ENCODE assay signal across 8 mouse cellular contexts in genomic region chr4:41741158-41741560, GRCm38 (mm10). TPM values are rescaled to one million over a fixed set of nuclear protein-coding genes. Genes with fewer than 3 reads are reported as not detected.
DNase-seq lines count a peak whose midpoint lies in the region; ATAC-seq and TF ChIP-seq lines count a peak whose summit lies in the region.

No protein-coding gene starts in this region.

- H3K27me3 ChIP-seq in Patski: no peaks in the 10 kb centered on the region
- H3K27me3 ChIP-seq in hindbrain, embryonic 14.5 days (ENCODE audit: control insufficient read depth, insufficient read depth, low read length): no peaks in the 10 kb centered on the region

- peak; percentile 97 for ATAC-seq in Patski
- ATAC-seq in hindbrain, embryonic 14.5 days (ENCODE audit: low FRiP score): peak; percentile 96

- CTCF ChIA-PET in Patski (lab: Charles Lee): interaction anchor here (0.7 to 2.3 kb wide), 4 partner anchors 12 to 292 kb away, joined by 3 to 8 read pairs (median 5); no protein-coding TSS in a partner anchor

- peak; percentile 54 for DNase-seq in Patski (ENCODE audit: low read depth, low spot score)
- peak; percentile 93 to 95 for DNase-seq in cerebellum, postnatal 14 days
- peak; percentile 88 to 92 for DNase-seq in frontal cortex, postnatal 14 days (ENCODE audit: low spot score in 2 of 2)
- peak; percentile 94 for DNase-seq in hindbrain, embryonic 14.5 days (ENCODE audit: low spot score)
- DNase-seq in left cerebral cortex, adult 11 months (ENCODE audit: low spot score): peak; percentile 91
- DNase-seq in lung, postnatal 4 days: peak; percentile 94
- DNase-seq in retina, postnatal 7 days (ENCODE audit: low read depth, low spot score): peak; percentile 91
- peak; percentile 88 for DNase-seq in urinary bladder, adult 2 months (ENCODE audit: low spot score)

- TF ChIP-seq CTCF in Patski (IDR thresholded peaks at IDR 0.05): no peak

- peaks cover 13% of the 10 kb centered on the region for H3K4me1 ChIP-seq in hindbrain, embryonic 14.5 days (replicated peaks; ENCODE audit: control insufficient read depth, insufficient read depth, low read length)

- peak overlapping the region; percentile 77 for H3K27ac ChIP-seq in hindbrain, embryonic 14.5 days

- H3K9ac ChIP-seq in hindbrain, embryonic 14.5 days: peak overlapping the region; percentile 66

- in situ Hi-C loops in Patski (cut with MboI; ENCODE audit: low pct_unique_long_range_greater_than_20kb): no loop called here

- H3K36me3 ChIP-seq in hindbrain, embryonic 14.5 days (replicated peaks; ENCODE audit: control insufficient read depth, insufficient read depth): peaks cover 14% of the 10 kb centered on the region

- WGBS in hindbrain, embryonic 14.5 days: under 1% methylated on average over 27 of the region's 27 CpGs

- peak overlapping the region; percentile 51 for H3K4me3 ChIP-seq in hindbrain, embryonic 14.5 days (replicated peaks; ENCODE audit: low read length)

- H3K4me2 ChIP-seq in hindbrain, embryonic 14.5 days (replicated peaks): peak overlapping the region; percentile 80

- 0 out of 2 replicates have a peak, but pooled peaks cover 3% of the 10 kb centered on the region for H3K9me3 ChIP-seq in hindbrain, embryonic 14.5 days (ENCODE audit: control insufficient read depth, low read length)

- POLR2A ChIA-PET in Patski (lab: Charles Lee): interaction anchor here (1.0 kb wide), 1 partner anchor 28 kb away, joined by 3 read pairs; the partner anchor contains the start of gene Rpp25l

RNA-seq across cellular contexts. Expression of gene Arid3c, which starts 10.2 kb away (rescaled TPM):
- 0.04 TPM for polyA plus RNA-seq in Patski (2021)
- 1.0 and 1.5 TPM in 2 replicates for polyA plus RNA-seq in hindbrain, embryonic 14.5 days (2014; fragmentation: Nextera tagmentation; extraction: Ambion mirVana)
- polyA plus RNA-seq in urinary bladder, adult 2 months (2012; rRNA removed): 1.3 and 1.9 TPM in 2 replicates

RNA-seq across cellular contexts. Expression of gene Galt, which starts 13.9 kb away (rescaled TPM):
- polyA plus RNA-seq in Patski (2021): 28.4 TPM
- 46.2 and 47.2 TPM in 2 replicates for polyA plus RNA-seq in hindbrain, embryonic 14.5 days (2014; fragmentation: Nextera tagmentation; extraction: Ambion mirVana)
- 64.7 and 65.2 TPM in 2 replicates for polyA plus RNA-seq in urinary bladder, adult 2 months (2012; rRNA removed)

RNA-seq across cellular contexts. Expression of gene Sigmar1, which starts 14.8 kb away (rescaled TPM):
- polyA plus RNA-seq in Patski (2021): 44.4 TPM
- polyA plus RNA-seq in hindbrain, embryonic 14.5 days (2014; fragmentation: Nextera tagmentation; extraction: Ambion mirVana): 77.5 and 84.5 TPM in 2 replicates
- 79.7 and 81.4 TPM in 2 replicates for polyA plus RNA-seq in urinary bladder, adult 2 months (2012; rRNA removed)

RNA-seq across cellular contexts. Expression of gene Dctn3, which starts 18.2 kb away (rescaled TPM):
- 116 TPM for polyA plus RNA-seq in Patski (2021)
- 271 and 274 TPM in 2 replicates for polyA plus RNA-seq in hindbrain, embryonic 14.5 days (2014; fragmentation: Nextera tagmentation; extraction: Ambion mirVana)
- polyA plus RNA-seq in urinary bladder, adult 2 months (2012; rRNA removed): 68.8 and 98.7 TPM in 2 replicates

RNA-seq across cellular contexts. Expression of gene Rpp25l, which starts 27.8 kb away (rescaled TPM):
- 27.2 TPM for polyA plus RNA-seq in Patski (2021)
- 57.5 and 60.5 TPM in 2 replicates for polyA plus RNA-seq in hindbrain, embryonic 14.5 days (2014; fragmentation: Nextera tagmentation; extraction: Ambion mirVana)
- polyA plus RNA-seq in urinary bladder, adult 2 months (2012; rRNA removed): 32.6 and 40.5 TPM in 2 replicates

Comparison
In these comparisons a context has a peak if more than half of its experiments do, and no peak if none do; other contexts are left out.
1. Peak in every context shown above with its lines: DNase-seq, ATAC-seq, H3K4me3 ChIP-seq and H3K27ac ChIP-seq.